In genomic region chr6:71440492-71441250, GRCm38 (mm10) we compare ENCODE assay signal across 1 mouse cellular context.
TF ChIP-seq lines count a peak whose summit lies in the region.

TSS of gene Rmnd5a (minus strand) at chr6:71440637.

TF ChIP-seq in CH12.LX, 34 proteins besides CTCF, POLR2A, EP300 and RAD21 (continued from another document):
- TF ChIP-seq MAZ (IDR thresholded peaks at IDR 0.05; ENCODE audit: low read depth, low read length) (peak; percentile 49), CHD1 (IDR thresholded peaks at IDR 0.05; ENCODE audit: low read depth, low read length) (peak; percentile 98), ZNF384 (IDR thresholded peaks at IDR 0.05; ENCODE audit: low read depth, low read length) (0 out of 2 replicates have a peak, but pooled peaks have one; percentile 8), MEF2A (IDR thresholded peaks at IDR 0.05; ENCODE audit: borderline replicate concordance, low read depth, low read length) (no peak; the same call in 1 of the 2 replicates), SMC3 (IDR thresholded peaks at IDR 0.05; ENCODE audit: low read depth, low read length) (peak; percentile 39), USF2 (conservative IDR thresholded peaks at IDR 0.05; ENCODE audit: low read depth, low read length) (no peak), NRF1 (IDR thresholded peaks at IDR 0.05; ENCODE audit: low read depth, low read length) (peak; percentile 71), POLR2AphosphoS2 (IDR thresholded peaks at IDR 0.05; ENCODE audit: low read depth, low read length) (no peak), TCF12 (IDR thresholded peaks at IDR 0.05; ENCODE audit: low read depth, low read length) (0 out of 2 replicates have a peak, but pooled peaks have one; percentile 45), CHD2 (IDR thresholded peaks at IDR 0.05; ENCODE audit: low read length) (no peak), UBTF (IDR thresholded peaks at IDR 0.05; ENCODE audit: low read depth, low read length) (no peak), GABPA (IDR thresholded peaks at IDR 0.05; ENCODE audit: insufficient replicate concordance, low read depth, low read length) (no peak)
